Mouse (Mus musculus) spleen, postnatal 14 days (tissue): Measurements from ENCODE around the gene Vwa2.
A peak's percentile ranks its signal among the peaks of the same experiment; 100 is the strongest.

Experiments
- DNase-seq, 2 experiments: peaks; one replicate each; pipeline ENCODE4 v3.0.0; 2021 to 2022; ENCODE audit warnings: low spot score in 2 of 2

Vwa2 gene

GRCm38 (mm10) chr19:56908472-56909270, 34.6 kb downstream of the Vwa2 start:
- no peak for DNase-seq

- no peak for DNase-seq
Measured at GRCm38 (mm10) chr19:56910561-56910960, 36.5 kb downstream of the Vwa2 start.

GRCm38 (mm10) chr19:56913761-56914160, 39.7 kb downstream of the Vwa2 start:
- no peak for DNase-seq

- DNase-seq, result no peak
Measured at GRCm38 (mm10) chr19:56914658-56915057, 40.6 kb downstream of the Vwa2 start.

- DNase-seq, result no peak
Measured at GRCm38 (mm10) chr19:56915084-56915483, 41.0 kb downstream of the Vwa2 start.

GRCm38 (mm10) chr19:56919628-56920027, 45.6 kb downstream of the Vwa2 start:
- DNase-seq, result peak; percentile 17 to 53

GRCm38 (mm10) chr19:56920232-56920631, 46.2 kb downstream of the Vwa2 start:
- no peak for DNase-seq

GRCm38 (mm10) chr19:56921744-56922143, 47.7 kb downstream of the Vwa2 start:
- DNase-seq, result no peak

GRCm38 (mm10) chr19:56929392-56929791, 55.3 kb downstream of the Vwa2 start:
- DNase-seq, result no peak

- no peak for DNase-seq
Measured at GRCm38 (mm10) chr19:56930029-56930428, 56.0 kb downstream of the Vwa2 start.

- DNase-seq, result no peak
Measured at GRCm38 (mm10) chr19:56933800-56934199, 59.8 kb downstream of the Vwa2 start.

- DNase-seq, result no peak
Measured at GRCm38 (mm10) chr19:56935111-56935510, 61.1 kb downstream of the Vwa2 start.

- DNase-seq, result no peak
Measured at GRCm38 (mm10) chr19:56935777-56936176, 61.7 kb downstream of the Vwa2 start.

- no peak for DNase-seq
Measured at GRCm38 (mm10) chr19:56936253-56936652, 62.2 kb downstream of the Vwa2 start.

GRCm38 (mm10) chr19:56937911-56938310, 63.9 kb downstream of the Vwa2 start:
- no peak for DNase-seq

- no peak for DNase-seq
Measured at GRCm38 (mm10) chr19:56939826-56940225, 65.8 kb downstream of the Vwa2 start.

- no peak for DNase-seq
Measured at GRCm38 (mm10) chr19:56940507-56940906, 66.5 kb downstream of the Vwa2 start.

GRCm38 (mm10) chr19:56942216-56942615, 68.2 kb downstream of the Vwa2 start:
- DNase-seq, result no peak

GRCm38 (mm10) chr19:56944211-56944610, 70.2 kb downstream of the Vwa2 start:
- DNase-seq, result no peak

GRCm38 (mm10) chr19:56944826-56945225, 70.8 kb downstream of the Vwa2 start:
- no peak for DNase-seq

GRCm38 (mm10) chr19:56945621-56946020, 71.6 kb downstream of the Vwa2 start:
- DNase-seq, result no peak

GRCm38 (mm10) chr19:56946277-56946676, 72.2 kb downstream of the Vwa2 start:
- no peak for DNase-seq

GRCm38 (mm10) chr19:56946727-56947126, 72.7 kb downstream of the Vwa2 start:
- DNase-seq, result no peak
